Mouse (Mus musculus): ENCODE measurements around the gene Sdsl. TPM values are rescaled to one million over a fixed set of nuclear protein-coding genes. Genes with fewer than 3 reads are reported as not detected.

Sdsl gene
- polyA plus RNA-seq, 2 experiments: 0.61 to 1.2 TPM

- Histone ChIP-seq H3K36me3 (ENCODE audit: control insufficient read depth, insufficient read depth, low read length) (no peaks in the 10 kb centered on the region), H3K4me3 (replicated peaks; ENCODE audit: low read length) (no peak overlapping the region), H3K4me1 (ENCODE audit: control insufficient read depth, insufficient read depth, low read length) (no peaks in the 10 kb centered on the region), H3K4me2 (replicated peaks; ENCODE audit: low read depth, low read length, severe bottlenecking) (no peak overlapping the region), H3K27me3 (ENCODE audit: control insufficient read depth, insufficient read depth, low read length) (peaks cover 30% of the 10 kb centered on the region), H3K27ac (replicated peaks; ENCODE audit: low read depth, low read length) (no peak overlapping the region), H3K9ac (ENCODE audit: low read depth, low read length, severe bottlenecking) (no peak overlapping the region), H3K9me3 (ENCODE audit: control insufficient read depth, low read length) (peaks cover 3% of the 10 kb centered on the region; the same call in 1 of the 2 replicates)
- WGBS: 69% methylated on average over 14 of the region's 14 CpGs
- TF ChIP-seq POLR2A (IDR thresholded peaks at IDR 0.05; ENCODE audit: borderline replicate concordance, extremely low read depth, insufficient read depth, insufficient read length): no peak
- DNase-seq (ENCODE audit: low spot score) (no peak), ATAC-seq (ENCODE audit: low FRiP score, low read depth) (no peak)
Measured at GRCm38 (mm10) chr5:120408933-120409332, 63.7 kb downstream of the Sdsl start.

Other genes with a start within 250 kb of the Sdsl start
- 0.05 TPM in 1 of 2 replicates, not detected in the other for gene Lhx5, start 41.1 kb downstream of the Sdsl start, polyA plus RNA-seq (2012; rRNA removed)
- not detected in 2 replicates for gene Lhx5, start 41.1 kb downstream of the Sdsl start, polyA plus RNA-seq (2014; fragmentation: Nextera tagmentation; extraction: Ambion mirVana)
- gene Sds, start 3.7 kb upstream of the Sdsl start, polyA plus RNA-seq (2012; rRNA removed): 0.10 and 0.36 TPM in 2 replicates
- not detected in 2 replicates for gene Sds, start 3.7 kb upstream of the Sdsl start, polyA plus RNA-seq (2014; fragmentation: Nextera tagmentation; extraction: Ambion mirVana)
- 33.9 and 44.6 TPM in 2 replicates for gene Plbd2, start 30.8 kb upstream of the Sdsl start, polyA plus RNA-seq (2012; rRNA removed)
- 51.6 and 54.0 TPM in 2 replicates for gene Plbd2, start 30.8 kb upstream of the Sdsl start, polyA plus RNA-seq (2014; fragmentation: Nextera tagmentation; extraction: Ambion mirVana)
- gene Slc8b1, start 38.4 kb upstream of the Sdsl start, polyA plus RNA-seq (2012; rRNA removed): 13.2 and 15.4 TPM in 2 replicates
- 3.7 and 5.6 TPM in 2 replicates for gene Slc8b1, start 38.4 kb upstream of the Sdsl start, polyA plus RNA-seq (2014; fragmentation: Nextera tagmentation; extraction: Ambion mirVana)
- 47.1 and 64.9 TPM in 2 replicates for gene Tpcn1, start 115.9 kb upstream of the Sdsl start, polyA plus RNA-seq (2012; rRNA removed)
- 24.3 and 25.2 TPM in 2 replicates for gene Tpcn1, start 115.9 kb upstream of the Sdsl start, polyA plus RNA-seq (2014; fragmentation: Nextera tagmentation; extraction: Ambion mirVana)
- 0.90 and 1.4 TPM in 2 replicates for gene Iqcd, start 116.2 kb upstream of the Sdsl start, polyA plus RNA-seq (2012; rRNA removed)
- gene Iqcd, start 116.2 kb upstream of the Sdsl start, polyA plus RNA-seq (2014; fragmentation: Nextera tagmentation; extraction: Ambion mirVana): 0.12 and 0.43 TPM in 2 replicates
- gene Rita1, start 139.8 kb upstream of the Sdsl start, polyA plus RNA-seq (2012; rRNA removed): 25.4 TPM in 2 replicates
- gene Rita1, start 139.8 kb upstream of the Sdsl start, polyA plus RNA-seq (2014; fragmentation: Nextera tagmentation; extraction: Ambion mirVana): 10.2 and 11.6 TPM in 2 replicates
- gene Ddx54, start 139.9 kb upstream of the Sdsl start, polyA plus RNA-seq (2012; rRNA removed): 36.1 and 42.1 TPM in 2 replicates
- 34.1 and 35.1 TPM in 2 replicates for gene Ddx54, start 139.9 kb upstream of the Sdsl start, polyA plus RNA-seq (2014; fragmentation: Nextera tagmentation; extraction: Ambion mirVana)
- gene Cfap73, start 161.4 kb upstream of the Sdsl start, polyA plus RNA-seq (2012; rRNA removed): not detected in 2 replicates
- gene Cfap73, start 161.4 kb upstream of the Sdsl start, polyA plus RNA-seq (2014; fragmentation: Nextera tagmentation; extraction: Ambion mirVana): not detected in 2 replicates
- gene Rasal1, start 176.0 kb upstream of the Sdsl start, polyA plus RNA-seq (2012; rRNA removed): 0.19 and 0.32 TPM in 2 replicates
- 0.17 and 1.0 TPM in 2 replicates for gene Rasal1, start 176.0 kb upstream of the Sdsl start, polyA plus RNA-seq (2014; fragmentation: Nextera tagmentation; extraction: Ambion mirVana)
- gene Dtx1, start 239.1 kb upstream of the Sdsl start, polyA plus RNA-seq (2012; rRNA removed): 11.1 and 14.7 TPM in 2 replicates
- gene Dtx1, start 239.1 kb upstream of the Sdsl start, polyA plus RNA-seq (2014; fragmentation: Nextera tagmentation; extraction: Ambion mirVana): 3.9 and 5.5 TPM in 2 replicates

All from limb, embryonic 14.5 days (tissue).